Comparison of ENCODE assay signal across 12 mouse cellular contexts in the genomic region with DNA sequence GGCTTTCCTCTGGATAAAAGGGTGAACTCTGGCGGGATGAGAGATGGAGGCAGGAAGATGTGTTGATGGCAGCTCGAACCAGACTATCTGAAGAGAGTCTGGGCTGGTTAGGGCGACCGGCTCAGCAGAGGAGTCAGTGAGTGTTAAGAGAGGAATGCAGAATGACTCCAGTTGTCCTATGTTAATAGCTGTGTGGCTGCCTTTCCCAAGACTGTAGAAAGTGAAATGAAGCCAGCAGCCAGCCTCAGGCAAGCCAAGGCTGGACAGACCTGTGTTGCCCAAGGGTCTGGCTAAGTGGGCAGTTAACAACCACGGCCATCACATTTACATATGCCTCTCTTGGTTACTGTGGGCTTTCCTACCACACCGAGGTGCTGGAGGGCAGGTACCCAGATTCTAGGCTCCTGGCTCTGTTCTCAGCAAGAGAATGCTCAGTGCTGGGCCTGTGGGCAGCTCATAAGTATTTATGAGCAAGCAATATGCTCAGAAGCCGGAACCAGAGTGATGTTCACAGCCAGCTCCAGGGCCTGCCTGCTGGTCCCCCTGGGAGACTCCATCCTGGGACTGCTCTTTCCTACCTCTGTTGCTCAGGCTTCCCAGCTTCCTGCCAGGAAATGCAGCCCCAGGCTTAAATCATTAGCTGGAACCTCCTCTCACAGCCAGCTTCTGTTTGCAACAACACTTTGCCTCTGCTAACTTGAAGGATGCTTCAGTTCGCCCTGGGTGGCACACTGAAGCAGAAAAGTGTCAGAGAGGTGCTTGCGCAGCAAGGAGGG. TPM values are rescaled to one million over a fixed set of nuclear protein-coding genes. Genes with fewer than 3 reads are reported as not detected.
DNase-seq lines count a peak whose midpoint lies in the region; ATAC-seq lines count a peak whose summit lies in the region.
"Had no signal": no experiment of that assay in that cellular context is flagged by ENCODE, and none has a peak within 500 bp of the region (broad histone marks: within the 10 kb centered on the region; RNA-seq: fewer than 3 reads in every experiment).

No protein-coding gene starts in this region.

- H3K36me3 ChIP-seq in kidney, embryonic 15.5 days: no peaks in the 10 kb centered on the region
- H3K36me3 ChIP-seq in midbrain, embryonic 15.5 days (replicated peaks): no peaks in the 10 kb centered on the region
- H3K36me3 ChIP-seq: heart, embryonic 13.5 days; stomach, embryonic 15.5 days had no signal

- H3K9me3 ChIP-seq in kidney, embryonic 15.5 days (replicated peaks): no peaks in the 10 kb centered on the region
- no peaks in the 10 kb centered on the region for H3K9me3 ChIP-seq in midbrain, embryonic 15.5 days
- H3K9me3 ChIP-seq: heart, embryonic 13.5 days; stomach, embryonic 15.5 days had no signal

- H3K27me3 ChIP-seq in kidney, embryonic 15.5 days: no peaks in the 10 kb centered on the region
- H3K27me3 ChIP-seq in midbrain, embryonic 15.5 days (replicated peaks): no peaks in the 10 kb centered on the region
- H3K27me3 ChIP-seq: stomach, embryonic 15.5 days had no signal

- DNase-seq in adrenal gland, postnatal 10 days: peak; percentile 37
- DNase-seq in adrenal gland, adult 18-20 months (ENCODE audit: low spot score in 2 of 2): no peak
- peak; percentile 49 for DNase-seq in kidney, adult 9 months
- peak; percentile 16 for DNase-seq in forelimb bud, embryonic 11.5 days (ENCODE audit: low read depth, low spot score)
- no peak for DNase-seq in cerebellum, postnatal 25 days
- DNase-seq in urinary bladder, adult 2 months (ENCODE audit: low spot score): no peak
- DNase-seq: lung, postnatal 14 days had no signal

- no peak overlapping the region for H3K4me2 ChIP-seq in kidney, embryonic 15.5 days
- no peak overlapping the region for H3K4me2 ChIP-seq in midbrain, embryonic 15.5 days
- H3K4me2 ChIP-seq: heart, embryonic 13.5 days; stomach, embryonic 15.5 days had no signal

- H3K4me3 ChIP-seq in kidney, embryonic 15.5 days (replicated peaks): no peak overlapping the region
- H3K4me3 ChIP-seq in midbrain, embryonic 15.5 days: no peak overlapping the region
- H3K4me3 ChIP-seq: heart, embryonic 13.5 days; stomach, embryonic 15.5 days had no signal

- H3K4me1 ChIP-seq in kidney, embryonic 15.5 days: peaks cover 16% of the 10 kb centered on the region
- peaks cover 24% of the 10 kb centered on the region for H3K4me1 ChIP-seq in midbrain, embryonic 15.5 days
- H3K4me1 ChIP-seq: stomach, embryonic 15.5 days had no signal

- WGBS in kidney, embryonic 15.5 days: 54% methylated on average over 9 of the region's 9 CpGs
- 57% methylated on average over 9 of the region's 9 CpGs for WGBS in midbrain, embryonic 15.5 days

- no peak overlapping the region for H3K9ac ChIP-seq in kidney, embryonic 15.5 days
- H3K9ac ChIP-seq in midbrain, embryonic 15.5 days: no peak overlapping the region
- H3K9ac ChIP-seq: heart, embryonic 13.5 days; stomach, embryonic 15.5 days had no signal

- no peak for ATAC-seq in kidney, embryonic 15.5 days (replicated peaks; ENCODE audit: low FRiP score)
- peak; percentile 55 for ATAC-seq in midbrain, embryonic 15.5 days (replicated peaks)

- H3K27ac ChIP-seq in kidney, embryonic 15.5 days: no peak overlapping the region
- H3K27ac ChIP-seq in midbrain, embryonic 15.5 days: peak overlapping the region; percentile 36
- H3K27ac ChIP-seq: heart, embryonic 13.5 days; stomach, embryonic 15.5 days had no signal

RNA-seq across cellular contexts. Expression of a gene that starts 38.8 kb away (rescaled TPM):
- total RNA-seq in adrenal gland, postnatal 10 days (2021): 1 to 10 TPM; 1.3 to 1.4 TPM
- under 1 TPM; 0.40 to 0.74 TPM for total RNA-seq in adrenal gland, adult 18-20 months (2021)
- polyA plus RNA-seq in kidney, embryonic 15.5 days (2015; fragmentation: Nextera tagmentation; extraction: Ambion mirVana): not detected in 2 replicates
- polyA plus RNA-seq in midbrain, embryonic 15.5 days (2015; fragmentation: Nextera tagmentation; extraction: Ambion mirVana): 0.17 and 0.32 TPM in 2 replicates
- polyA plus RNA-seq in urinary bladder, adult 2 months (2012; rRNA removed): 0.06 and 0.10 TPM in 2 replicates
- polyA plus RNA-seq: heart, embryonic 13.5 days; limb, embryonic 11.5 days had no signal

RNA-seq across cellular contexts. Expression of a gene that starts 49.3 kb away (rescaled TPM):
- total RNA-seq in adrenal gland, postnatal 10 days (2021): 10 to 100 TPM; 22.9 to 43.6 TPM
- total RNA-seq in adrenal gland, adult 18-20 months (2021): 10 to 100 TPM; 68.0 to 79.5 TPM
- polyA plus RNA-seq in kidney, embryonic 15.5 days (2015; fragmentation: Nextera tagmentation; extraction: Ambion mirVana): 9.2 and 11.1 TPM in 2 replicates
- polyA plus RNA-seq in midbrain, embryonic 15.5 days (2015; fragmentation: Nextera tagmentation; extraction: Ambion mirVana): 5.2 and 6.7 TPM in 2 replicates
- polyA plus RNA-seq in urinary bladder, adult 2 months (2012; rRNA removed): 48.1 and 49.8 TPM in 2 replicates

RNA-seq across cellular contexts. Expression of a gene that starts 58.0 kb away (rescaled TPM):
- total RNA-seq in adrenal gland, postnatal 10 days (2021): 10 to 100 TPM; 13.8 to 14.2 TPM
- 1 to 10 TPM; 6.1 to 6.9 TPM for total RNA-seq in adrenal gland, adult 18-20 months (2021)
- 8.7 and 10.6 TPM in 2 replicates for polyA plus RNA-seq in kidney, embryonic 15.5 days (2015; fragmentation: Nextera tagmentation; extraction: Ambion mirVana)
- polyA plus RNA-seq in midbrain, embryonic 15.5 days (2015; fragmentation: Nextera tagmentation; extraction: Ambion mirVana): 5.1 and 5.2 TPM in 2 replicates
- 15.1 and 16.0 TPM in 2 replicates for polyA plus RNA-seq in urinary bladder, adult 2 months (2012; rRNA removed)

Comparison
In these comparisons a context has a peak if more than half of its experiments do, and no peak if none do; other contexts are left out.
1. DNase-seq: peak in adrenal gland, postnatal 10 days (single experiment), kidney, adult 9 months (single experiment) and forelimb bud, embryonic 11.5 days (single experiment); none in adrenal gland, adult 18-20 months (0 of 2), cerebellum, postnatal 25 days (0 of 2) and urinary bladder, adult 2 months (single experiment).